Mouse (Mus musculus) hindbrain, embryonic 11.5 days (tissue): ENCODE data around the gene B4galt4. TPM values are rescaled to one million over a fixed set of nuclear protein-coding genes. Genes with fewer than 3 reads are reported as not detected.
"Not testable (repeated sequence)": the region's sequence is repeated elsewhere in the genome, so short reads cannot be mapped to it uniquely, and the experiment has no call there.

Source experiments
- ATAC-seq: fragments of 200-750 bp; cut with Nextera tagmentation; 2 replicates; pipeline ENCODE4 v1.8.0; 2017; ENCODE audit warnings: mild to moderate bottlenecking, moderate TSS enrichment, moderate library complexity; ENCODE audit not compliant: low FRiP score
- DNase-seq: peaks from one replicate; pipeline ENCODE4 v3.0.0-alpha.2; 2015; ENCODE audit warnings: low spot score
- H3K27ac ChIP-seq: fragments of 300-500 bp; sonication (generic); 2 replicates; pipeline ENCODE4 v1.5.1; 2014; ENCODE audit warnings: mild to moderate bottlenecking, low read depth, low read length
- H3K27me3 ChIP-seq: fragments of 300-500 bp; sonication (generic); 2 replicates; pipeline ENCODE4 v1.6.1; 2014; ENCODE audit warnings: mild to moderate bottlenecking, low read length, moderate library complexity, mixed read lengths; ENCODE audit not compliant: control insufficient read depth, insufficient read depth
- H3K36me3 ChIP-seq: fragments of 300-500 bp; sonication (generic); 2 replicates; pipeline ENCODE4 v1.6.1; 2014; ENCODE audit warnings: mild to moderate bottlenecking, low read length, moderate library complexity, mixed read lengths; ENCODE audit not compliant: control insufficient read depth, insufficient read depth
- H3K4me1 ChIP-seq: fragments of 300-500 bp; sonication (generic); replicated peaks from 2 replicates; pipeline ENCODE4 v1.6.1; 2014; ENCODE audit warnings: low read length, mixed read lengths; ENCODE audit not compliant: control insufficient read depth, insufficient read depth
- H3K4me2 ChIP-seq: fragments of 300-500 bp; sonication (generic); replicated peaks from 2 replicates; pipeline ENCODE4 v1.6.1; 2014; ENCODE audit warnings: mild to moderate bottlenecking, low read depth, low read length
- H3K4me3 ChIP-seq: fragments of 300-500 bp; sonication (generic); 2 replicates; pipeline ENCODE4 v1.5.1; 2014; ENCODE audit warnings: low read depth, low read length
- H3K9ac ChIP-seq: fragments of 300-500 bp; sonication (generic); 2 replicates; pipeline ENCODE4 v1.6.1; 2014; ENCODE audit warnings: low read depth, low read length
- H3K9me3 ChIP-seq: fragments of 300-500 bp; sonication (generic); 2 replicates; pipeline ENCODE4 v1.6.1; 2016; ENCODE audit warnings: low read length; ENCODE audit not compliant: control insufficient read depth
- WGBS: fragments of 180-500 bp; shearing (Covaris S2); extraction: QIAGEN DNeasy Blood & Tissue Kit; methylation state at CpG from one replicate; pipeline ENCODE4 v1.1.7; 2014; 5-methylcytosine and 5-hydroxymethylcytosine counted together
- polyA plus RNA-seq: library from polyadenylated mRNA; unstranded; fragments of >200 nt; fragmentation: Nextera tagmentation; extraction: Ambion mirVana; gene quantifications from 2 replicates; pipeline ENCODE4 v1.2.1, GENCODE M21; 2014

The B4galt4 gene
- polyA plus RNA-seq, 1 experiment from 2014 or later, result 31.1 TPM

GRCm38 (mm10) chr16:38705531-38706281 lies 36.4 kb upstream of the B4galt4 start:
- no peak overlapping the region for H3K4me2 ChIP-seq
- H3K27ac ChIP-seq, result no peak overlapping the region
- no peak for ATAC-seq
- WGBS, result 64% methylated on average over 9 of the region's 9 CpGs
- no peaks in the 10 kb centered on the region for H3K36me3 ChIP-seq
- DNase-seq, result no peak
- H3K27me3 ChIP-seq, result no peaks in the 10 kb centered on the region
- no peak overlapping the region for H3K9ac ChIP-seq
- no peak overlapping the region for H3K4me3 ChIP-seq
- H3K4me1 ChIP-seq, result no peaks in the 10 kb centered on the region
- no peaks in the 10 kb centered on the region for H3K9me3 ChIP-seq

- Histone ChIP-seq H3K27ac (no peak overlapping the region), H3K27me3 (no peaks in the 10 kb centered on the region), H3K36me3 (no peaks in the 10 kb centered on the region), H3K9ac (no peak overlapping the region), H3K4me1 (no peaks in the 10 kb centered on the region), H3K9me3 (no peaks in the 10 kb centered on the region), H3K4me2 (no peak overlapping the region), H3K4me3 (no peak overlapping the region)
- WGBS, result 80% methylated on average over 7 of the region's 7 CpGs
- ATAC-seq (no peak), DNase-seq (no peak)
These were observed 35.3 kb upstream of the B4galt4 start for GRCm38 (mm10) chr16:38706782-38707181.

DNA sequence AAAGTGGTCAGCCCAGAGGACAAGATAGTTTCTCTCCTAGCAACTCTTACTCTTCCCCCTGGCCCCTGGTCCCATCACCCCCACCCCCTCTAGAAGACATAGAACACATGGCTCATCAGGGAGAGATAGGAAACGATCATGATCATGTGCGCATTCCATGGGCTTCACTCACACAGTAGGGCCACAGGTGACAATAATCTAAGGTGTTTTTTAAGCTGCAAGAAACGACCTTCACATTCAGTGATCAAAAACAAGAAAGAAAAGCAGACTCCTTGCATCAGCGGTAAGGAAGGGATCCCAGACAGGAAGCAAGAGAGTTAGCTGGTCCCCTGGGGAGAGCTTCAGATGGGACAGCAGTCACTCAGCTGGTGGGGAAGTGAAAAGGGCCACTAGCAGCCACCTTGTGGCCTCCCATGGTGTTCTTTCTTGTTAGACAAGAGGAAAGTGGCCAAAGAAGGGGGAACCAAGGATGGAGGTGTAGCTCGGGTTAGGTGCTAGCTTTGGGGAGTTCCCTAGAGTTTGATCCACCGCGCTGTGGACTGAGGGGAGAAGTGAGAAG lies 33.0 kb upstream of the B4galt4 start:
- no peak for ATAC-seq
- no peak overlapping the region for H3K4me3 ChIP-seq
- H3K27ac ChIP-seq, result no peak overlapping the region
- no peak overlapping the region for H3K9ac ChIP-seq
- H3K27me3 ChIP-seq, result no peaks in the 10 kb centered on the region
- 68% methylated on average over 7 of the region's 7 CpGs for WGBS
- no peaks in the 10 kb centered on the region for H3K36me3 ChIP-seq
- H3K4me2 ChIP-seq, result no peak overlapping the region
- no peaks in the 10 kb centered on the region; the same call in 1 of the 2 replicates for H3K4me1 ChIP-seq
- no peaks in the 10 kb centered on the region for H3K9me3 ChIP-seq
- no peak for DNase-seq

DNA sequence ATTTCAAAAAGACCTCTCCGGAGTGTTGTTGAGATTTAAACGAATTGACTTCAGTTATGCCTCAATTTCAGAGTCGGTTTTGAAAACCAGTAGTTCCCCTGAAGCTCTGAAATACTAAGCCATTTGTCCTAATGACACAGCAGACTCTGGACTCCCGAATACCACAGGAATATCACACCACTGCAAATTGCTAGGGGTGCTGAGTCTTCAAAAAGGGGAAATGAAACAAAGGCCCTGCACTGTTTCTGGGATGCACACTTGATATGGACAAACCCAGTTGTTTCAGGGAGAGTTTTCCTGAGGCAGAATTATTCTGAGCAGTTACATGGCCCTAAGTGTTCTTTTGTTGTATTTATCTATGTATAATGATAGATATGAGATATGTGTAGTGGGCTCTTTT lies 30.8 kb upstream of the B4galt4 start:
- 75% methylated on average over 4 of the region's 4 CpGs for WGBS
- H3K36me3 ChIP-seq, result no peaks in the 10 kb centered on the region
- DNase-seq, result no peak

GRCm38 (mm10) chr16:38712105-38712504 lies 30.0 kb upstream of the B4galt4 start:
- Histone ChIP-seq H3K9me3 (no peaks in the 10 kb centered on the region), H3K4me3 (peak overlapping the region; percentile 72), H3K27me3 (no peaks in the 10 kb centered on the region), H3K27ac (0 out of 2 replicates have a peak overlapping the region, but pooled peaks have one; percentile 67), H3K4me1 (no peaks in the 10 kb centered on the region; the same call in 1 of the 2 replicates), H3K4me2 (peak overlapping the region; percentile 88), H3K9ac (peak overlapping the region; percentile 74), H3K36me3 (no peaks in the 10 kb centered on the region)
- peak; percentile 55 for DNase-seq
- peak; percentile 45; the same call in 1 of the 2 replicates for ATAC-seq
- 9% methylated on average over 12 of the region's 12 CpGs for WGBS

More for the DNA sequence above, 30.8 kb upstream of the B4galt4 start:
- Histone ChIP-seq H3K27me3 (no peaks in the 10 kb centered on the region), H3K4me2 (no peak overlapping the region), H3K4me1 (no peaks in the 10 kb centered on the region; the same call in 1 of the 2 replicates), H3K9me3 (no peaks in the 10 kb centered on the region), H3K4me3 (no peak overlapping the region), H3K9ac (no peak overlapping the region), H3K27ac (no peak overlapping the region)
- no peak for ATAC-seq

GRCm38 (mm10) chr16:38712581-38713403 lies 29.3 kb upstream of the B4galt4 start, which contains the start of gene Arhgap31:
Gene Arhgap31 (minus strand): TSS chr16:38713274.
- DNase-seq (peak; percentile 81), ATAC-seq (peak; percentile 91)
- Histone ChIP-seq H3K27me3 (no peaks in the 10 kb centered on the region), H3K9ac (peak within 1 kb of the TSS; percentile 74), H3K27ac (peak within 1 kb of the TSS; percentile 67), H3K4me2 (peak within 1 kb of the TSS; percentile 88), H3K9me3 (no peaks in the 10 kb centered on the region), H3K4me1 (no peaks in the 10 kb centered on the region; the same call in 1 of the 2 replicates), H3K4me3 (peak within 1 kb of the TSS; percentile 72), H3K36me3 (no peaks in the 10 kb centered on the region)
- WGBS, result under 1% methylated on average over 69 of the region's 74 CpGs

GRCm38 (mm10) chr16:38713404-38714258 lies 28.4 kb upstream of the B4galt4 start:
- DNase-seq, result no peak
- H3K27ac ChIP-seq, result peak overlapping the region; percentile 67; the same call in 1 of the 2 replicates
- peak; percentile 71 for ATAC-seq
- peak overlapping the region; percentile 72 for H3K4me3 ChIP-seq
- no peaks in the 10 kb centered on the region for H3K27me3 ChIP-seq
- peak overlapping the region; percentile 88 for H3K4me2 ChIP-seq
- peak overlapping the region; percentile 74 for H3K9ac ChIP-seq
- H3K9me3 ChIP-seq, result no peaks in the 10 kb centered on the region
- H3K36me3 ChIP-seq, result no peaks in the 10 kb centered on the region
- H3K4me1 ChIP-seq, result no peaks in the 10 kb centered on the region; the same call in 1 of the 2 replicates
- 28% methylated on average over 17 of the region's 17 CpGs for WGBS

DNA sequence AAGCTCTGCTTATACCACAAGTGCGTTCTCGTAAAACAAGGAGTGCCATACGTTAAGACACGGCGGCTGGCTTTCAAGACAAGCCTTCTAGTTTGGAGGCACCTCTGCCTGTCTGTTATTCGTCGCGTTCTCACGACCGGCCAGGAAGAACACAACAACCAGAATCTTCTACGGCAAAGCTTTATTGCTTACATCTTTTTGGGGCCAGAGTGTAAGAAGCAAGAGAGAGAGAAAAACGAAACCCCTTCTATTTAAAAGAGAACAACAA lies 27.9 kb upstream of the B4galt4 start:
- not testable (repeated sequence) for H3K9ac ChIP-seq, H3K4me3 ChIP-seq, H3K27me3 ChIP-seq, H3K36me3 ChIP-seq, ATAC-seq, H3K9me3 ChIP-seq, DNase-seq, H3K4me2 ChIP-seq, H3K27ac ChIP-seq, H3K4me1 ChIP-seq
- WGBS, result 72% methylated on average over 11 of the region's 12 CpGs
